Mouse (Mus musculus) forebrain, embryonic 14.5 days (tissue): ENCODE measurements at regions not wholly inside any gene's neighbourhood (a gene's known extent, or its start where the extent isn't known, plus 50 kb on each side); places are given as distances from the start of the nearest gene placed in this dataset.
"Not testable (repeated sequence)": the region's sequence is repeated elsewhere in the genome, so short reads cannot be mapped to it uniquely, and the experiment has no call there.

ENCODE experiments used
- ATAC-seq: fragments of 200-750 bp; cut with Nextera tagmentation; 2 replicates; pipeline ENCODE4 v1.8.0; 2017; ENCODE audit warnings: mild to moderate bottlenecking, moderate library complexity
- DNase-seq: peaks from one replicate; pipeline ENCODE4 v3.0.0-alpha.2; 2015; ENCODE audit warnings: low spot score
- H3K27ac ChIP-seq: fragments of 300-500 bp; sonication (generic); 2 replicates; pipeline ENCODE4 v1.5.1; 2014; ENCODE audit warnings: low read depth, mild to moderate bottlenecking, control low read depth, low read length, moderate library complexity
- H3K27me3 ChIP-seq: fragments of 300-500 bp; sonication (generic); replicated peaks from 2 replicates; pipeline ENCODE4 v1.6.1; 2014; ENCODE audit warnings: low read length, control low read depth, mixed read lengths; ENCODE audit not compliant: control insufficient read depth, insufficient read depth
- H3K36me3 ChIP-seq: fragments of 300-500 bp; sonication (generic); 2 replicates; pipeline ENCODE4 v1.6.1; 2014; ENCODE audit warnings: low read length, control low read depth; ENCODE audit not compliant: control insufficient read depth, insufficient read depth
- H3K4me1 ChIP-seq: fragments of 300-500 bp; sonication (generic); 2 replicates; pipeline ENCODE4 v1.6.1; 2014; ENCODE audit warnings: antibody characterized with exemption, low read length, control low read depth; ENCODE audit not compliant: control insufficient read depth, insufficient read depth
- H3K4me2 ChIP-seq: fragments of 300-500 bp; sonication (generic); 2 replicates; pipeline ENCODE4 v1.6.1; 2014; ENCODE audit warnings: mild to moderate bottlenecking, control low read depth, low read length
- H3K4me3 ChIP-seq: fragments of 300-500 bp; sonication (generic); 2 replicates; pipeline ENCODE4 v1.5.1; 2014; ENCODE audit warnings: low read depth, low read length, control low read depth
- H3K9ac ChIP-seq: fragments of 300-500 bp; sonication (generic); 2 replicates; pipeline ENCODE4 v1.6.1; 2014; ENCODE audit warnings: mild to moderate bottlenecking, low read length, control low read depth, moderate library complexity
- H3K9me3 ChIP-seq: fragments of 300-500 bp; sonication (generic); replicated peaks from 2 replicates; pipeline ENCODE4 v1.6.1; 2016; ENCODE audit warnings: low read length, control low read depth, mixed read lengths; ENCODE audit not compliant: control insufficient read depth
- WGBS: fragments of 180-500 bp; shearing (Covaris S2); extraction: QIAGEN DNeasy Blood & Tissue Kit; methylation state at CpG from one replicate; pipeline ENCODE4 v1.1.7; 2014; 5-methylcytosine and 5-hydroxymethylcytosine counted together

DNA sequence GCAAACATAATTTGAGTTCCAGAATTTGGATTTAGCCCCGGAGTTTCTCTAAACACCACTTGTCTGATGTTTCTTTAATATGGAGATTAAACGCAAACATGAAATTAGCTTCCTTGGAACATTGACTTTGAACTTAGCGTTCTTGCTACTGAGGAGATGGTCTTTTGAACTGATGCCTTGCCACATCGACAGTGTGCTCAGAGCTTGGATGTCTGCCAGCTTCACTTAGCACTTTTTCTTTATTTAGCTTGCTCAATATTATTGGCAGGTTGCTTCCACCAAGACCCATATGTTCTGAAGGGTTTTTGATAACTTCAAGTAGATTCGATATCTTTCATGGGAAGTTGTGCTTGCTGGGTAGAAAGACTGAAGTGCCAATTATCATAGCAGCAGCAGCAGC is 143.5 kb downstream of the Mterf1b start:
- Histone ChIP-seq H3K4me3 (no peak overlapping the region), H3K27ac (no peak overlapping the region), H3K9me3 (no peaks in the 10 kb centered on the region), H3K36me3 (no peaks in the 10 kb centered on the region), H3K4me1 (no peaks in the 10 kb centered on the region), H3K27me3 (no peaks in the 10 kb centered on the region), H3K4me2 (no peak overlapping the region), H3K9ac (no peak overlapping the region)
- 34% methylated on average over 5 of the region's 5 CpGs for WGBS
- 0 out of 2 replicates have a peak, but pooled peaks have one; percentile 42 for ATAC-seq
- peak; percentile 81 for DNase-seq

- no peaks in the 10 kb centered on the region for H3K9me3 ChIP-seq
- ATAC-seq (no peak), DNase-seq (no peak)
- no peaks in the 10 kb centered on the region for H3K27me3 ChIP-seq
- H3K27ac ChIP-seq, result no peak overlapping the region
- 44% methylated on average over 6 of the region's 6 CpGs for WGBS
- H3K4me1 ChIP-seq, result no peaks in the 10 kb centered on the region
- H3K4me3 ChIP-seq, result no peak overlapping the region
- H3K4me2 ChIP-seq, result no peak overlapping the region
- H3K36me3 ChIP-seq, result no peaks in the 10 kb centered on the region
- H3K9ac ChIP-seq, result no peak overlapping the region
These were observed 149.8 kb downstream of the Mterf1b start for GRCm38 (mm10) chr5:4341956-4342355.

- no peaks in the 10 kb centered on the region for H3K4me1 ChIP-seq
- H3K9ac ChIP-seq, result no peak overlapping the region
- DNase-seq (no peak), ATAC-seq (no peak)
- H3K4me2 ChIP-seq, result no peak overlapping the region
- no peaks in the 10 kb centered on the region for H3K27me3 ChIP-seq
- H3K9me3 ChIP-seq, result no peaks in the 10 kb centered on the region
- WGBS, result 89% methylated on average over 2 of the region's 2 CpGs
- H3K27ac ChIP-seq, result no peak overlapping the region
- no peak overlapping the region for H3K4me3 ChIP-seq
- H3K36me3 ChIP-seq, result no peaks in the 10 kb centered on the region
These were observed 152.3 kb downstream of the Mterf1b start for GRCm38 (mm10) chr5:4344458-4344857.

GRCm38 (mm10) chr5:4348334-4348733 is 156.2 kb downstream of the Mterf1b start:
- no peak overlapping the region for H3K27ac ChIP-seq

GRCm38 (mm10) chr5:4349943-4350342 is 157.8 kb downstream of the Mterf1b start:
- Histone ChIP-seq H3K27me3 (no peaks in the 10 kb centered on the region), H3K36me3 (no peaks in the 10 kb centered on the region), H3K4me3 (no peak overlapping the region), H3K4me1 (no peaks in the 10 kb centered on the region), H3K9me3 (no peaks in the 10 kb centered on the region), H3K27ac (no peak overlapping the region), H3K4me2 (no peak overlapping the region), H3K9ac (no peak overlapping the region)
- DNase-seq (no peak), ATAC-seq (no peak)
- 75% methylated on average over 2 of the region's 2 CpGs for WGBS

More at GRCm38 (mm10) chr5:4348334-4348733, 156.2 kb downstream of the Mterf1b start:
- Histone ChIP-seq H3K9ac (no peak overlapping the region), H3K36me3 (no peaks in the 10 kb centered on the region), H3K27me3 (no peaks in the 10 kb centered on the region), H3K4me1 (no peaks in the 10 kb centered on the region), H3K4me2 (no peak overlapping the region), H3K4me3 (no peak overlapping the region), H3K9me3 (no peaks in the 10 kb centered on the region)
- no peak for ATAC-seq
- no peak for DNase-seq
- WGBS, result 90% methylated on average over 4 of the region's 4 CpGs

- DNase-seq (no peak), ATAC-seq (no peak)
- no peaks in the 10 kb centered on the region for H3K36me3 ChIP-seq
- no peak overlapping the region for H3K9ac ChIP-seq
- 37% methylated on average over 7 of the region's 7 CpGs for WGBS
- no peak overlapping the region for H3K27ac ChIP-seq
- H3K4me1 ChIP-seq, result no peaks in the 10 kb centered on the region
- H3K9me3 ChIP-seq, result no peaks in the 10 kb centered on the region
- H3K27me3 ChIP-seq, result no peaks in the 10 kb centered on the region
- no peak overlapping the region for H3K4me3 ChIP-seq
- H3K4me2 ChIP-seq, result no peak overlapping the region
These were observed 163.6 kb downstream of the Mterf1b start for GRCm38 (mm10) chr5:4355609-4356224.

DNA sequence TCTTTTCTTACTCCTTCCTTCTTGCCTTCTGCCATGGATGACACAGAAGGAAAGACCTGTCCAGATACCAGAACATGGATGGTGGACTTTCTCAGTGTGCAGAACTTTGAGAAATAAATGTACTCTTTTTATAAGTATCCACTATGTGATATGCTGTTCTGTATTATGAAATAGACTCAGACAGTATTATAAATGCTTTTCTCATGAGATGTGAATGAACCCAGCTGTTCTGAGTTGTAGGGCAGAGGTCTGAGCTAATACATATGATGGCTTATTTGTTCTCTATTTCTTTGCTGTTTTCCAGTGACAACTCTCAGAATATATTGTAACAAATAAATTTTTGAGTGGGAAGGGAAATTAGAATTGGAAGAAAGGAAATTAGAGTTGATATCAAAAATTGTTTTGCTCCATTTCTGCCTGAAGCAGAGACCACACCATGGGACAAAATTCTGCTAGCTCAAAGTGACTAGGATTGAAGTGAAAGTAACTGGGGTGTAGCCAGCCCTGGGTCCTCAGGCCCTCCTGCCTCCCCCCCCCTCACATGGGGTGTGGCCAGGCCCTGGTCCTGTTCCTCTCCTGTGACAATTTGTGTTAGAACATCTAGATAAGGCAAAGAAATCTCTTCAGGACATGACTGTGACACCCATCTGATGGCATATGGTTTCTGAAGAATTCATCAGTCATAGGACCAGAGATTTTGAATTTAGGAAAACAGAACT is 164.5 kb downstream of the Mterf1b start:
- H3K9ac ChIP-seq, H3K4me3 ChIP-seq, H3K36me3 ChIP-seq, H3K27me3 ChIP-seq, H3K9me3 ChIP-seq, H3K4me1 ChIP-seq, H3K27ac ChIP-seq, H3K4me2 ChIP-seq, ATAC-seq, DNase-seq: not testable (repeated sequence)

DNA sequence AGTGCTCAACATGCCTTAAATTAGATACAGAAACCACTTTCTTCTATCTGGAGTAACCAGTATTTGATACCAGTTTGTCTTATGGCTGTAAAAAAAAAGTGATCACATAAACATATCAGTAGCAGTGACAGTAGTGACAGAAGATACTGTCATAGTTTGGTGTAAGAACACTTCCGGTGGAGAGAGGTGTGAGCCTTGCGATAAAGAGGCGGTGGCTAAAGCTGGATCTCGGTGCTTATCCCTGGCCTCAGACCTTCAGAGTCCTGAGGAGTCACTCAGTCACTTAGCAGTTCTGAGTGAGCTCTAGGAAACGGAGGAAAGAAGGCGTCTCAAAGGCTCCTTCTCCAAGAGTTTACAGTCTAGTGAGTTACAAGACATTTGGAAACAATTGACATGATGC is 169.4 kb downstream of the Mterf1b start:
- H3K9me3 ChIP-seq, DNase-seq, H3K36me3 ChIP-seq, H3K27ac ChIP-seq, H3K4me1 ChIP-seq, H3K4me3 ChIP-seq, H3K4me2 ChIP-seq, H3K27me3 ChIP-seq, H3K9ac ChIP-seq, ATAC-seq: not testable (repeated sequence)
- WGBS, result 94% methylated on average over 6 of the region's 6 CpGs

DNA sequence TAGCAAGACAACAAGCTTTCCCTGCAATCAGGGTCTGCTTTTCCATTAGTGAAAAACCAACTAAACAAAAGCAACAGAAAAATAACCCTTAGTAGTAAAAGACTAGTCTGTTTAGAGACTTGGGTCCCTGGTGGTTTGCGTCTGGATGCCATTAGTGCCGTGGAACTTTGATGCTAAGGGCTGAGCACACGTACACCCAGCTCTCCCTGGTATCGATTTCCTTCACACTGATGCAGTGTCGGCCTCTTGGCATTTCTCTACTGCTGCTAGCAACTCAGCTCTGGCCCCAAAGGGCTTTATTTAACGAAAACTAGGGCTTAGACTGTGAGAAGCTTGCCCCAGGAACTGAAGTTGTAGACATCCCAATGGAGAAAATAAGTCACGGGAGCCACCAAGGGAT is 192.6 kb downstream of the Mterf1b start:
- WGBS, result 73% methylated on average over 7 of the region's 7 CpGs
- not testable (repeated sequence) for H3K9ac ChIP-seq, H3K9me3 ChIP-seq, H3K27me3 ChIP-seq, H3K4me1 ChIP-seq, H3K4me2 ChIP-seq, ATAC-seq, DNase-seq, H3K4me3 ChIP-seq, H3K36me3 ChIP-seq, H3K27ac ChIP-seq
